Mouse (Mus musculus) small intestine, adult 2 months (tissue): ENCODE measurements around the gene 5730596B20Rik.

Source experiments
- CTCF ChIP-seq: fragments of 200-500 bp; IDR thresholded peaks from 2 replicates; pipeline ENCODE4 v1.5.1; 2012; ENCODE audit warnings: low read depth, mild to moderate bottlenecking, control low read depth, inconsistent platforms, low read length, moderate library complexity, mixed read lengths; ENCODE audit not compliant: insufficient replicate concordance, insufficient read length; ENCODE audit errors: extremely low read depth
- POLR2A ChIP-seq: fragments of 200-500 bp; IDR thresholded peaks from 2 replicates; pipeline ENCODE4 v1.6.1; 2012; ENCODE audit warnings: low read depth, mild to moderate bottlenecking, control low read depth, inconsistent platforms, low read length, moderate library complexity

GRCm38 (mm10) chr6:52178918-52179665 is 1.8 kb downstream of the 5730596B20Rik start:
- TF ChIP-seq CTCF (no peak), POLR2A (no peak)
